Mouse (Mus musculus): ENCODE data around the gene Hoga1. TPM values are rescaled to one million over a fixed set of nuclear protein-coding genes. Genes with fewer than 3 reads are reported as not detected.
A peak's percentile ranks its signal among the peaks of the same experiment; 100 is the strongest.

Gene Hoga1
- polyA plus RNA-seq, 1 experiment from 2014 or later: 1.3 TPM

DNA sequence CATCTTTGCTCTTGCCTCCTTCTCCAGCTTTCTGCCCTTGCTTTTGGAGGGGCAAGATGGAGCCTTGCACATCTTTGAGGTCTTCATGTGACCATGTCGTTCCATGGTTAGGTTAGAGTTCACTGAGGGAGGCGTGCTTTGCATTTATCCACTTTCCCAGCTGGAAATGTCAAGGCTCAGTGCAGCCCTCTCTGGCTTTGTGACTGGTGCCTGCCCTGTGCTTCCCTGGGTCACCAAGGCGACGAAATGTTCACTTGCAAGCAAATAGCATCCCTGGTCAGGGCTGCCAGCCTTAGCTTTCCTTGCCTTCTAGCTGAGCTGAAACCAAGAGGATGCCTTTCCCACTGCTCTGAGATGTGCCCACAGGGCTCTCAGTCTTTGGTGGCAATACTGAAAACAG, 35.0 kb upstream of the Hoga1 start:
- Histone ChIP-seq H3K4me3 (no peak overlapping the region), H3K9me3 (no peaks in the 10 kb centered on the region), H3K4me1 (peaks cover 43% of the 10 kb centered on the region), H3K36me3 (no peaks in the 10 kb centered on the region), H3K27me3 (no peaks in the 10 kb centered on the region), H3K4me2 (no peak overlapping the region), H3K9ac (no peak overlapping the region), H3K27ac (no peak overlapping the region)
- no peak for ATAC-seq (ENCODE audit: insufficient number of reproducible peaks, insufficient read depth, low FRiP score, low TSS enrichment, low read depth)
- 68% methylated on average over 4 of the region's 4 CpGs for WGBS

GRCm38 (mm10) chr19:42011123-42011522, 34.3 kb upstream of the Hoga1 start:
- Histone ChIP-seq H3K9me3 (no peaks in the 10 kb centered on the region), H3K4me2 (no peak overlapping the region), H3K36me3 (no peaks in the 10 kb centered on the region), H3K27ac (no peak overlapping the region), H3K4me3 (no peak overlapping the region), H3K27me3 (no peaks in the 10 kb centered on the region), H3K9ac (no peak overlapping the region), H3K4me1 (peaks cover 43% of the 10 kb centered on the region)
- WGBS: 74% methylated on average over 7 of the region's 7 CpGs
- ATAC-seq (ENCODE audit: insufficient number of reproducible peaks, insufficient read depth, low FRiP score, low TSS enrichment, low read depth): no peak

- Histone ChIP-seq H3K27me3 (no peaks in the 10 kb centered on the region), H3K4me3 (no peak overlapping the region), H3K9me3 (no peaks in the 10 kb centered on the region), H3K27ac (peak overlapping the region; percentile 39; the same call in 1 of the 2 replicates), H3K4me2 (no peak overlapping the region), H3K9ac (no peak overlapping the region), H3K4me1 (peaks cover 51% of the 10 kb centered on the region), H3K36me3 (no peaks in the 10 kb centered on the region)
- no peak for ATAC-seq (ENCODE audit: insufficient number of reproducible peaks, insufficient read depth, low FRiP score, low TSS enrichment, low read depth)
- 72% methylated on average over 3 of the region's 3 CpGs for WGBS
Observed at GRCm38 (mm10) chr19:42014231-42014825, 31.1 kb upstream of the Hoga1 start.

DNA sequence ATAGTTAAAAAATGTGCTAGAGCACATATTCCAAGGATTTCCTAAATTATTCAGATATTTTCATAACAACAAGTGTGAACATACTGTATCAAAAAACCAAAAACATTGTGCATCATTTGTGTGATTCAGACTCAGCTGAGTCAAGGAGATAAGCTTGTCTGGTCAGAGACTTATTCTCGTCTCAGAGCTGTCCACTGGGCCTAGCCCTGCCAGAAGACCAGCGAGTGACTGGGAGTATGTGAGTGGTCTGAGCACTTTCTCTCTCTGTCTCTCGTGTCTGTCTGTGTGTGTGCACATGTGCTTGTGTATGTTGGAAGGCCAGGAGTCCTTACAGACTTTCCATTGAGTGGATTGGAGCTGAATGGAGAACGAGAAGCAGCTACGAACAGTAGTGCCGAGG, 30.4 kb upstream of the Hoga1 start:
- Histone ChIP-seq H3K4me3 (no peak overlapping the region), H3K4me2 (no peak overlapping the region), H3K36me3 (no peaks in the 10 kb centered on the region), H3K9ac (no peak overlapping the region), H3K27ac (peak overlapping the region; percentile 76; the same call in 1 of the 2 replicates), H3K9me3 (no peaks in the 10 kb centered on the region), H3K27me3 (no peaks in the 10 kb centered on the region), H3K4me1 (peaks cover 55% of the 10 kb centered on the region)
- no peak for ATAC-seq (ENCODE audit: insufficient number of reproducible peaks, insufficient read depth, low FRiP score, low TSS enrichment, low read depth)
- 82% methylated on average over 6 of the region's 6 CpGs for WGBS

DNA sequence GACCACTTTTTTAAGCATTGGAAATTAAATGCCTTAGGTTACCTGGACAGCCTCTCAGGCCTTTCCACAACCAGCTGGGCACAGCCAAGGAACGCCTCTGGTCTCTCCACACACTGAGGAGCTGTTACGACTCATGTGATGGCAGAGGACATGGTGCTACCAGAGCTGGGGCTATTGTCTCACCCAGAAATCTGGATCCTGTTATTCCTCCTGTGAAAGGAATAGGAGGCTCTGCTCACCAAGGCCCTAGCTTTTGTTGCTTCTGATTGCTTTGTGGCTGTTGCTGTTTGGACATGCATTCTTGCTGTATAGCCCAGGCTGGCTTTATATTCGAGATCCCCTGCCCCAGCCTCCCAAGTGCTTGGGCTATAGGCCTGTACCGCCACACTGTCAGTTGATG, 29.2 kb upstream of the Hoga1 start:
- Histone ChIP-seq H3K4me3 (no peak overlapping the region), H3K9me3 (no peaks in the 10 kb centered on the region), H3K9ac (0 out of 2 replicates have a peak overlapping the region, but pooled peaks have one; percentile 12), H3K27ac (peak overlapping the region; percentile 76), H3K4me1 (peaks cover 54% of the 10 kb centered on the region), H3K36me3 (no peaks in the 10 kb centered on the region), H3K27me3 (no peaks in the 10 kb centered on the region), H3K4me2 (no peak overlapping the region)
- no peak for ATAC-seq (ENCODE audit: insufficient number of reproducible peaks, insufficient read depth, low FRiP score, low TSS enrichment, low read depth)
- 55% methylated on average over 4 of the region's 4 CpGs for WGBS

- H3K9me3 ChIP-seq: no peaks in the 10 kb centered on the region
- peak overlapping the region; percentile 76 for H3K27ac ChIP-seq
- H3K36me3 ChIP-seq: no peaks in the 10 kb centered on the region
- H3K4me3 ChIP-seq: no peak overlapping the region
- 55% methylated on average over 5 of the region's 5 CpGs for WGBS
- peaks cover 60% of the 10 kb centered on the region for H3K4me1 ChIP-seq
- no peaks in the 10 kb centered on the region for H3K27me3 ChIP-seq
- H3K9ac ChIP-seq: peak overlapping the region; percentile 36; the same call in 1 of the 2 replicates
- no peak for ATAC-seq (ENCODE audit: insufficient number of reproducible peaks, insufficient read depth, low FRiP score, low TSS enrichment, low read depth)
- no peak overlapping the region for H3K4me2 ChIP-seq
Observed at GRCm38 (mm10) chr19:42016840-42017239, 28.6 kb upstream of the Hoga1 start.

DNA sequence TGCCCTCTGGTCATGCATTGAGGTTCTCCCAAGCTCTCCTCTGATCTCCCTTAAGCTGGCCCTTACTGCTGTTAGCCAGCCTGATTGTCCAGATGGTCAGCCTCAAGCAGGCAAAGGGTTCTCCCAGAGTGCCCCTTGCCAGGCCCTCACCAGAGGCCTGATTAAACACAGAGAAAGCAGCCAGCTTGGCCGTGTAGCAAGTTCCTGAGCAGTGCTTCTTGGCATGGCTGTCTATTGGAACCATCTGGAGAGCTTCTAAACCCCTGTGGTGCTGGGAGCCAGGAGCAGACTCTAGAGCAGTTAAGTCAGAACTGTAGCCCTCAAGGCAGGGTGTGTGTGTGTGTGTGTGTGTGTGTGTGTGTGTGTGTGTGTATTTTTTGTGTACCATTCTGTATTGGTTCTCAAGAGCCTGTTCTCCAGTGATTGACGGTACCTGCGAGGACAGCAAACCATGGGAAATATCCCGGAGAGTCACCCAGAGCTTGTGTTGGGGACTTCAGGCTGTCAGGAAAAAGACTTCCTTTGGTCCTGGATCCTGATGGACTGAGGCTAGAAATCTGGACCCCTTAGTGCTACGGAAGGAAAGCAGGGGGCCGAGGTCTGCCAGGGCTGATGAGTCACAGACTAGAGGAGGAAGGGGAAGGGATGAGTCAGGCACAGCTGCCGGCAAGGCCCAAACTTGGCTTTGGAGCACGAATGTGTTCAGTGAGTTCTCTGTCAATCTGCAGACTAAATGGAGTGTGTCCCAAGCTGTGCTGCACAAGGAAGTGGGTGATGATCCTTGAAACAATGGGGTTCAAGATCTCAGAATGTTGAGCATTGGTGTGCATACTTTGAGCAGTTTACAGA, 27.8 kb upstream of the Hoga1 start:
- Histone ChIP-seq H3K27me3 (no peaks in the 10 kb centered on the region), H3K4me1 (peaks cover 67% of the 10 kb centered on the region), H3K9me3 (no peaks in the 10 kb centered on the region), H3K36me3 (no peaks in the 10 kb centered on the region), H3K27ac (peak overlapping the region; percentile 76), H3K4me2 (0 out of 2 replicates have a peak overlapping the region, but pooled peaks have one; percentile 1), H3K4me3 (no peak overlapping the region), H3K9ac (0 out of 2 replicates have a peak overlapping the region, but pooled peaks have one; percentile 36)
- WGBS: 55% methylated on average over 8 of the region's 8 CpGs
- ATAC-seq (ENCODE audit: insufficient number of reproducible peaks, insufficient read depth, low FRiP score, low TSS enrichment, low read depth): no peak

GRCm38 (mm10) chr19:42019011-42019522, 26.3 kb upstream of the Hoga1 start:
- WGBS: 31% methylated on average over 4 of the region's 4 CpGs
- H3K27ac ChIP-seq: peak overlapping the region; percentile 76

DNA sequence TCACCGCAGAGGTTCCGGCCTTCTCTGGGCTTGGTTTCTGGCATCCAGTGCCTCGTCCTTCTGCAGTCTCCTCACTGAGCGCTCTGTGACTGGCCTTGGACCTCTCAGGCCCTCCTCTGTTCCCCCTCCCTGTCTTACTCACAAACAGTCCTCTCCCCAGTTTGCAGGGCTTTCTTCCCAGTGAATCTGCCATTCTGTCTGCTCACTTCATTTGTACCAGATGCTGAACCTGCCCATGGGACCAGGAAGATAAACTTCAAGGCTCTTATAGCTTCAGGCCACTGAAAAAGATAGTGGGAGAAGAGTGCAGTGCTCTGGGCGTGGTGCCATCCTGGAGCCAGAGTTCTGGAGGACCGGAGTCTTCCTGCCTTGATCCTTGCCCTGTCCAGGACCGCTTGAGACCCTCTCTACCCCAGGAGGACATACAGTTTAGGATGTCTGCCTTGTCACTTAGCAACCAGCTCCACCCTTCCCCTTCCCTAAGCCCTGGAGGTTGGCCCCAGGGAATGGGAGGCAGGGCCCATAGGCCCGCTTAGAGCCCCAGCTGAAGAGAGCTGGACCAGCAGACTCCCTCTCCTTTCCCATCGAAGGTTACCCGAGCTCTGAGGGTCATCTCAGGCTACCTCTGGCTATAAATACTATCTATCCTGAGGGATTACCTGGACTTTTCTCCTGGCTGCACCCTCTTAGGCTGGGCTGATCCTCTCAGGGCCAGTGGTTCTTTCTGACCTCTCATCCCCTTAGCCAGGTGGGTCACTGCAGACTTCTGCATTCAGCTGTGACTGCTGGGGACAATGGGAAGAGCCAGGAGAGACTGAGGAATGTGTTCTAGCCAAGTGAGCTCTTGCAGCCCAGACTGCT, 23.5 kb upstream of the Hoga1 start:
- peaks cover 51% of the 10 kb centered on the region for H3K4me1 ChIP-seq
- 58% methylated on average over 10 of the region's 10 CpGs for WGBS
- no peak overlapping the region for H3K4me3 ChIP-seq
- H3K9ac ChIP-seq: no peak overlapping the region
- no peaks in the 10 kb centered on the region for H3K27me3 ChIP-seq
- H3K36me3 ChIP-seq: no peaks in the 10 kb centered on the region
- no peaks in the 10 kb centered on the region for H3K9me3 ChIP-seq
- peak overlapping the region; percentile 55 for H3K27ac ChIP-seq
- no peak for ATAC-seq (ENCODE audit: insufficient number of reproducible peaks, insufficient read depth, low FRiP score, low TSS enrichment, low read depth)
- H3K4me2 ChIP-seq: no peak overlapping the region

More at GRCm38 (mm10) chr19:42019011-42019522, 26.3 kb upstream of the Hoga1 start:
- H3K4me1 ChIP-seq: peaks cover 68% of the 10 kb centered on the region
- H3K4me2 ChIP-seq: no peak overlapping the region
- H3K36me3 ChIP-seq: no peaks in the 10 kb centered on the region
- no peak for ATAC-seq (ENCODE audit: insufficient number of reproducible peaks, insufficient read depth, low FRiP score, low TSS enrichment, low read depth)
- no peaks in the 10 kb centered on the region for H3K27me3 ChIP-seq
- H3K9me3 ChIP-seq: no peaks in the 10 kb centered on the region
- no peak overlapping the region for H3K4me3 ChIP-seq
- no peak overlapping the region for H3K9ac ChIP-seq

DNA sequence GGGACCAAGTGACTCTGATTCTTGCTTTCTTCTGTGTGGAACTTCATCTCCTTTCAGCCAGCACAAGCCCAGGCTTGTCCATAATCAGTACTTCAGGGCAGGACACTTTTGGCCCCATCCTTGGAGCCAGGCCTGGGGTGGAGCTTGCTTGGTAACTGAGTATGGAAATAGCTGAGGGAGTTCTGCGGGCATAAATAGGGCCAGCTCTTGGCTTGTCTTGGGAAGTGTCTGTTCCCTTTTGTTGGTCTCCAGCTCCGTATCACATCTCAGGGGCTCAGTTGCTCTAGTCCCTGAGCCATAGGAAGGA, 22.9 kb upstream of the Hoga1 start:
- Histone ChIP-seq H3K9ac (no peak overlapping the region), H3K4me3 (no peak overlapping the region), H3K4me2 (no peak overlapping the region), H3K27ac (peak overlapping the region; percentile 55; the same call in 1 of the 2 replicates), H3K27me3 (no peaks in the 10 kb centered on the region), H3K9me3 (no peaks in the 10 kb centered on the region), H3K36me3 (no peaks in the 10 kb centered on the region), H3K4me1 (peaks cover 45% of the 10 kb centered on the region)
- ATAC-seq (ENCODE audit: insufficient number of reproducible peaks, insufficient read depth, low FRiP score, low TSS enrichment, low read depth): no peak
- WGBS: 69% methylated on average over 2 of the region's 2 CpGs

DNA sequence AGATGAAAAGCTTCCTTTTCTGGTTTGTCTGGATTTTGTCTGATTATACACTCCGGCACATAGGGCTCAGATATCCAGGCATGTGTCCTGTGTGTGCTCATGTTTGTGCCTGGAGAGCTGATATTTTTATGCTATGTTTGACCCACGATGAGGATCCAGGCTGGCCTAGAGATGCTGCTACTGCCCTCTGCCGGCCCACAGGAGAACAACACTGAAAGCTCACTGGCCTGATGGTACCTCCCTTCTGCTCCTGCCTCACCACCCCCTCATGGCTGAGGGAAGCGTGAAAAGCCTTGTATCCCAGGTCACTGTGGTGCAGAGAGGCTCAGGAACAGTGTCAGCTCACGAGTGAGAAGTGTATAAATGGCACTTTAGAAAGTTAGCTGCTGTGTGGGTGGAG, 19.3 kb upstream of the Hoga1 start:
- WGBS: 3% methylated on average over 5 of the region's 5 CpGs
- Histone ChIP-seq H3K27ac (no peak overlapping the region), H3K4me2 (no peak overlapping the region), H3K36me3 (no peaks in the 10 kb centered on the region), H3K9me3 (no peaks in the 10 kb centered on the region), H3K9ac (no peak overlapping the region), H3K4me1 (peaks cover 21% of the 10 kb centered on the region), H3K27me3 (no peaks in the 10 kb centered on the region), H3K4me3 (no peak overlapping the region)
- ATAC-seq (ENCODE audit: insufficient number of reproducible peaks, insufficient read depth, low FRiP score, low TSS enrichment, low read depth): no peak
